In the genomic region with DNA sequence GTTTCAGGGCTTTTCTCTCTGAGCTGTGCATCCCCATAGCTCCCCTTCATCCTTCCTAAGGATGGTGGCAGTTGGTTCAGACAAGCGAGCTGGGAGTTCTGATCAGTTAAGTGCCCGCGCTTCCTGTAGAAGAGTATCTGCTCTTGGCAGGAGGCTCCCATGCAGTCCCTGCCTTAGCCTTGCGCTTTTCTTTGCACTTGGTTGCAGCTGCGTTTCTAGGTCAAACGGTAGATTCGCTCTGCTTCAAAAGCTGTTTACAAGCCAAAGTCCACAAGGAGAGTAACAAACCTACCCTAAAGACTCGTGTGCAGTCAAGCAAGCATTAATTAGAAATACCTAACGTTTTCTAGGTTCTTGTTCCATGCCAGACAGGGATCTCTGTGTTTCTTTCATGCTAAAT, we compare ENCODE assay signal across 13 mouse cellular contexts.
DNase-seq lines count a peak whose midpoint lies in the region; ATAC-seq and TF ChIP-seq lines count a peak whose summit lies in the region.
"Had no signal": no experiment of that assay in that cellular context is flagged by ENCODE, and none has a peak within 500 bp of the region (broad histone marks: within the 10 kb centered on the region; RNA-seq: fewer than 3 reads in every experiment).

No protein-coding gene starts in this region.

- DNase-seq in cerebellum, adult 2 months, result peak; percentile 3 to 4
- no peak for DNase-seq in cerebellum, adult 11 months
- no peak for DNase-seq in hindbrain, embryonic 14.5 days (ENCODE audit: low spot score)
- peak; percentile 15 for DNase-seq in liver, postnatal 0 days
- DNase-seq: thymus, postnatal 25 days had no signal

- no peak for TF ChIP-seq POLR2A in cerebellum, adult 2 months (IDR thresholded peaks at IDR 0.05; ENCODE audit: borderline replicate concordance, insufficient read depth, low read length)

- 48% methylated on average over 9 of the region's 9 CpGs for WGBS in cerebellum, adult 2 months
- 60% methylated on average over 9 of the region's 9 CpGs for WGBS in hindbrain, embryonic 15.5 days
- 70% methylated on average over 9 of the region's 9 CpGs for WGBS in hindbrain, embryonic 14.5 days
- 44% methylated on average over 9 of the region's 9 CpGs for WGBS in intestine, postnatal 0 days
- 62% methylated on average over 9 of the region's 9 CpGs for WGBS in liver, postnatal 0 days (ENCODE audit: insufficient replicate concordance)
- 71% methylated on average over 9 of the region's 9 CpGs for WGBS in neural tube, embryonic 15.5 days
- 84% methylated on average over 9 of the region's 9 CpGs for WGBS in forebrain, embryonic 12.5 days

- no peak overlapping the region for H3K4me3 ChIP-seq in cerebellum, adult 2 months (replicated peaks; ENCODE audit: insufficient read depth, low read depth, low read length)
- no peak overlapping the region for H3K4me3 ChIP-seq in hindbrain, embryonic 15.5 days
- no peak overlapping the region for H3K4me3 ChIP-seq in hindbrain, embryonic 14.5 days (replicated peaks; ENCODE audit: low read length)
- no peak overlapping the region for H3K4me3 ChIP-seq in intestine, postnatal 0 days (ENCODE audit: low read depth, low read length)
- peak overlapping the region; percentile 18 for H3K4me3 ChIP-seq in liver, postnatal 0 days (ENCODE audit: low read depth, low read length)
- no peak overlapping the region for H3K4me3 ChIP-seq in neural tube, embryonic 15.5 days (replicated peaks)
- no peak overlapping the region for H3K4me3 ChIP-seq in forebrain, embryonic 12.5 days (replicated peaks)
- H3K4me3 ChIP-seq: embryonic facial prominence, embryonic 13.5 days; layer of hippocampus, adult 2 months; neural tube, embryonic 13.5 days had no signal

- H3K27me3 ChIP-seq in cerebellum, adult 2 months (ENCODE audit: control insufficient read depth, insufficient read depth, low read length), result no peaks in the 10 kb centered on the region
- H3K27me3 ChIP-seq in hindbrain, embryonic 15.5 days, result no peaks in the 10 kb centered on the region
- H3K27me3 ChIP-seq in hindbrain, embryonic 14.5 days (ENCODE audit: control insufficient read depth, insufficient read depth, low read length), result no peaks in the 10 kb centered on the region
- H3K27me3 ChIP-seq in intestine, postnatal 0 days (replicated peaks; ENCODE audit: control insufficient read depth, insufficient read depth, low read length), result no peaks in the 10 kb centered on the region
- no peaks in the 10 kb centered on the region for H3K27me3 ChIP-seq in liver, postnatal 0 days (ENCODE audit: insufficient read depth, low read length)
- no peaks in the 10 kb centered on the region for H3K27me3 ChIP-seq in neural tube, embryonic 15.5 days (replicated peaks)
- no peaks in the 10 kb centered on the region for H3K27me3 ChIP-seq in forebrain, embryonic 12.5 days
- H3K27me3 ChIP-seq: embryonic facial prominence, embryonic 13.5 days; neural tube, embryonic 13.5 days had no signal

- no peak for TF ChIP-seq CTCF in cerebellum, adult 2 months (IDR thresholded peaks at IDR 0.05; ENCODE audit: borderline replicate concordance, insufficient read depth, low read depth, low read length)
- no peak for TF ChIP-seq CTCF in intestine, postnatal 0 days (IDR thresholded peaks at IDR 0.05; ENCODE audit: low read depth)
- no peak for TF ChIP-seq CTCF in liver, postnatal 0 days (IDR thresholded peaks at IDR 0.05; ENCODE audit: low read depth)

- H3K27ac ChIP-seq in cerebellum, adult 2 months (ENCODE audit: insufficient read depth, low read length), result no peak overlapping the region
- H3K27ac ChIP-seq in hindbrain, embryonic 15.5 days (replicated peaks), result no peak overlapping the region
- H3K27ac ChIP-seq in hindbrain, embryonic 14.5 days, result no peak overlapping the region
- no peak overlapping the region for H3K27ac ChIP-seq in intestine, postnatal 0 days (ENCODE audit: low read depth, low read length)
- H3K27ac ChIP-seq in liver, postnatal 0 days (ENCODE audit: low read depth), result peak overlapping the region; percentile 78
- no peak overlapping the region for H3K27ac ChIP-seq in neural tube, embryonic 15.5 days (replicated peaks)
- H3K27ac ChIP-seq in forebrain, embryonic 12.5 days, result no peak overlapping the region
- H3K27ac ChIP-seq: embryonic facial prominence, embryonic 13.5 days; layer of hippocampus, adult 2 months; neural tube, embryonic 13.5 days had no signal

- H3K9me3 ChIP-seq in hindbrain, embryonic 15.5 days, result no peaks in the 10 kb centered on the region
- no peaks in the 10 kb centered on the region for H3K9me3 ChIP-seq in hindbrain, embryonic 14.5 days (ENCODE audit: control insufficient read depth, low read length)
- no peaks in the 10 kb centered on the region for H3K9me3 ChIP-seq in intestine, postnatal 0 days (ENCODE audit: control insufficient read depth)
- no peaks in the 10 kb centered on the region for H3K9me3 ChIP-seq in liver, postnatal 0 days (ENCODE audit: low read length)
- no peaks in the 10 kb centered on the region for H3K9me3 ChIP-seq in neural tube, embryonic 15.5 days (replicated peaks)
- no peaks in the 10 kb centered on the region for H3K9me3 ChIP-seq in forebrain, embryonic 12.5 days

- no peak overlapping the region for H3K9ac ChIP-seq in hindbrain, embryonic 15.5 days
- no peak overlapping the region for H3K9ac ChIP-seq in hindbrain, embryonic 14.5 days
- H3K9ac ChIP-seq in intestine, postnatal 0 days (ENCODE audit: low read depth, low read length), result no peak overlapping the region
- H3K9ac ChIP-seq in liver, postnatal 0 days (replicated peaks), result no peak overlapping the region
- no peak overlapping the region for H3K9ac ChIP-seq in neural tube, embryonic 15.5 days (replicated peaks)
- H3K9ac ChIP-seq in forebrain, embryonic 12.5 days, result no peak overlapping the region
- H3K9ac ChIP-seq: embryonic facial prominence, embryonic 13.5 days; neural tube, embryonic 13.5 days had no signal

- H3K36me3 ChIP-seq in hindbrain, embryonic 15.5 days, result no peaks in the 10 kb centered on the region
- H3K36me3 ChIP-seq in hindbrain, embryonic 14.5 days (replicated peaks; ENCODE audit: control insufficient read depth, insufficient read depth), result no peaks in the 10 kb centered on the region
- H3K36me3 ChIP-seq in intestine, postnatal 0 days (ENCODE audit: control insufficient read depth, insufficient read depth), result no peaks in the 10 kb centered on the region
- H3K36me3 ChIP-seq in liver, postnatal 0 days (replicated peaks; ENCODE audit: insufficient read depth, low read length), result no peaks in the 10 kb centered on the region
- H3K36me3 ChIP-seq in neural tube, embryonic 15.5 days, result no peaks in the 10 kb centered on the region
- no peaks in the 10 kb centered on the region; the same call in 1 of the 2 replicates for H3K36me3 ChIP-seq in forebrain, embryonic 12.5 days (replicated peaks)
- H3K36me3 ChIP-seq: embryonic facial prominence, embryonic 13.5 days; neural tube, embryonic 13.5 days had no signal

- H3K4me2 ChIP-seq in hindbrain, embryonic 15.5 days, result peak overlapping the region; percentile 2; the same call in 1 of the 2 replicates
- no peak overlapping the region for H3K4me2 ChIP-seq in hindbrain, embryonic 14.5 days (replicated peaks)
- peak overlapping the region; percentile 32 for H3K4me2 ChIP-seq in intestine, postnatal 0 days (replicated peaks; ENCODE audit: low read depth)
- H3K4me2 ChIP-seq in liver, postnatal 0 days (ENCODE audit: low read depth, low read length), result peak overlapping the region; percentile 41
- no peak overlapping the region for H3K4me2 ChIP-seq in neural tube, embryonic 15.5 days
- no peak overlapping the region for H3K4me2 ChIP-seq in forebrain, embryonic 12.5 days
- H3K4me2 ChIP-seq: embryonic facial prominence, embryonic 13.5 days; neural tube, embryonic 13.5 days had no signal

- H3K4me1 ChIP-seq in cerebellum, adult 2 months (ENCODE audit: control insufficient read depth, insufficient read depth, low read length), result no peaks in the 10 kb centered on the region
- H3K4me1 ChIP-seq in hindbrain, embryonic 15.5 days (replicated peaks), result peaks cover 11% of the 10 kb centered on the region; the same call in 1 of the 2 replicates
- no peaks in the 10 kb centered on the region for H3K4me1 ChIP-seq in hindbrain, embryonic 14.5 days (replicated peaks; ENCODE audit: control insufficient read depth, insufficient read depth, low read length)
- no peaks in the 10 kb centered on the region for H3K4me1 ChIP-seq in intestine, postnatal 0 days (replicated peaks; ENCODE audit: control insufficient read depth, insufficient read depth, low read length)
- H3K4me1 ChIP-seq in liver, postnatal 0 days (ENCODE audit: insufficient read depth), result 0 out of 2 replicates have a peak, but pooled peaks cover 6% of the 10 kb centered on the region
- H3K4me1 ChIP-seq in neural tube, embryonic 15.5 days, result peaks cover 4% of the 10 kb centered on the region; the same call in 1 of the 2 replicates
- H3K4me1 ChIP-seq in forebrain, embryonic 12.5 days, result peaks cover 24% of the 10 kb centered on the region
- H3K4me1 ChIP-seq: embryonic facial prominence, embryonic 13.5 days had no signal

- no peak for ATAC-seq in hindbrain, embryonic 15.5 days (ENCODE audit: low FRiP score, low read depth)
- ATAC-seq in hindbrain, embryonic 14.5 days (ENCODE audit: low FRiP score), result no peak
- no peak for ATAC-seq in intestine, postnatal 0 days
- peak; percentile 77 for ATAC-seq in liver, postnatal 0 days
- no peak for ATAC-seq in neural tube, embryonic 15.5 days (ENCODE audit: low FRiP score)
- ATAC-seq in forebrain, embryonic 12.5 days (ENCODE audit: low FRiP score), result no peak
- ATAC-seq: forebrain, embryonic 16.5 days had no signal

- TF ChIP-seq EP300 in liver, postnatal 0 days (IDR thresholded peaks at IDR 0.05; ENCODE audit: low read depth), result no peak

Comparison
In these comparisons a context has a peak if more than half of its experiments do, and no peak if none do; other contexts are left out.
1. DNase-seq: peak in cerebellum, adult 2 months (2 of 2) and liver, postnatal 0 days (single experiment); none in cerebellum, adult 11 months (single experiment) and hindbrain, embryonic 14.5 days (single experiment).
2. H3K4me2 ChIP-seq: peak in hindbrain, embryonic 15.5 days (single experiment), intestine, postnatal 0 days (single experiment) and liver, postnatal 0 days (single experiment); none in hindbrain, embryonic 14.5 days (single experiment), neural tube, embryonic 15.5 days (single experiment) and forebrain, embryonic 12.5 days (single experiment).